8 mouse cellular contexts compared by ENCODE assay signal in the genomic region with DNA sequence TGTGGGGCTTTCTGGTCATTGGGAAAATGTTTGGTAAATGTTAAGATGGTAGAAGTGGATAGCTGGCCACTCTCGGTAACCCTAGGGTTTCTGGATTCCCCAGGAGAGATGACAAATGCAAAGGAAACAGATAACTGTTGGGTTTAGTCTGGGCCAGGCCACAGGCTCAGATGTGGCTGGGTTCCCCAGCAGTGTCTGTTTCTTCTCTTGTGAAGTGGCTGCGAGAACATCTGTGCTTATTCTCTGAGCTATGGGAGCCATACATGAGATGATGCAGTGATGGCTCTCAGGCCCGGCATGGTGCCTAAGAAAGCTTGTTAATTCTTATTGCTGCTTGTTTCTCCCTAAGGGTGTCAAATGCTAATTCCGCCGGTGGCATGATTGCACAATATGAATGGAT. TPM values are rescaled to one million over a fixed set of nuclear protein-coding genes. Genes with fewer than 3 reads are reported as not detected.
"Had no signal": no experiment of that assay in that cellular context is flagged by ENCODE, and none has a peak within 500 bp of the region (broad histone marks: within the 10 kb centered on the region; RNA-seq: fewer than 3 reads in every experiment).

No protein-coding gene starts in this region.

- DNase-seq: kidney, adult 2 months; kidney, postnatal 36 days; lung, adult 18-20 months; midbrain, embryonic 14.5 days had no signal

RNA-seq across cellular contexts. Expression of a gene that starts 27.8 kb away (rescaled TPM):
- total RNA-seq: layer of hippocampus, adult 18-20 months; layer of hippocampus, postnatal 10 days; left cerebral cortex, postnatal 36 days; megakaryocyte-erythroid progenitor cell, adult 5-6 weeks had no signal
